ENCODE assay signal across 19 mouse cellular contexts in the genomic region with DNA sequence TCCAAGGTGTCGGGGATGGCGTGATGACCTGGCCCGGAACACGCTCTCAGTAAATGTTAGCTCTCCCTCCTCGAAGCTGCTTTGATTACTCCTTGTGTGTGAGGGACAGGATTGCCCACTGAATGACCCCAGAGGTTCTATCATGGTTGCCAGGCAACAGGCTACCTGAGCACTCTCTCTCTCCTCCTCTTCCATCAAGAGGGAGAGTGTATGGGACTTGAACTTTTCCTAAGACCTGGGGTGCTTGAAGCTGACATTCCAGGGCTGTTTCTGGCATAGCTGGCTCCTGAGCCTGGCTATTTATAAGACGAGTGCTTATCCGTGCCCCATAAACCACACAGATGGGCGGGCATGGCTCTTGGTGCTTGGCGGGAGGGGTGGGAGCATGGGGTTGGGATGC. TPM values are rescaled to one million over a fixed set of nuclear protein-coding genes. Genes with fewer than 3 reads are reported as not detected.
A peak's percentile ranks its signal among the peaks of the same experiment; 100 is the strongest.
DNase-seq lines count a peak whose midpoint lies in the region; ATAC-seq and TF ChIP-seq lines count a peak whose summit lies in the region.
"Had no signal": no experiment of that assay in that cellular context is flagged by ENCODE, and none has a peak within 500 bp of the region (broad histone marks: within the 10 kb centered on the region; RNA-seq: fewer than 3 reads in every experiment).

No protein-coding gene starts in this region.

- no peak overlapping the region for H3K9ac ChIP-seq in lung, embryonic 15.5 days
- H3K9ac ChIP-seq in lung, postnatal 0 days (replicated peaks; ENCODE audit: low read depth): no peak overlapping the region
- H3K9ac ChIP-seq: embryonic facial prominence, embryonic 12.5 days; forebrain, embryonic 13.5 days; forebrain, embryonic 15.5 days; forebrain, postnatal 0 days had no signal

- no peak for DNase-seq in lung, postnatal 36 days
- DNase-seq in lung, postnatal 0 days (ENCODE audit: low spot score): peak; percentile 12
- DNase-seq in lung, postnatal 4 days: no peak
- no peak for DNase-seq in yolk sac, embryonic 10.5 days (ENCODE audit: low spot score)
- DNase-seq: adrenal gland, adult 2 months; adrenal gland, postnatal 10 days; adrenal gland, postnatal 25 days; cerebellum, adult 11-12 months; cerebellum, adult 2 months; cerebellum, adult 9-10 months; cerebellum, postnatal 10 days; cerebellum, postnatal 25 days; forebrain, postnatal 0 days had no signal

- no peaks in the 10 kb centered on the region for H3K36me3 ChIP-seq in lung, embryonic 15.5 days
- H3K36me3 ChIP-seq in lung, postnatal 0 days (ENCODE audit: insufficient read depth, low read length): no peaks in the 10 kb centered on the region
- H3K36me3 ChIP-seq: embryonic facial prominence, embryonic 10.5 days; embryonic facial prominence, embryonic 12.5 days; forebrain, embryonic 15.5 days had no signal

- no peak overlapping the region for H3K4me3 ChIP-seq in lung, embryonic 15.5 days
- no peak overlapping the region for H3K4me3 ChIP-seq in lung, postnatal 0 days (ENCODE audit: low read depth, low read length)
- H3K4me3 ChIP-seq: embryonic facial prominence, embryonic 10.5 days; embryonic facial prominence, embryonic 12.5 days; forebrain, embryonic 13.5 days; forebrain, embryonic 15.5 days had no signal

- H3K27ac ChIP-seq in lung, embryonic 15.5 days: peak overlapping the region; percentile 44; the same call in 1 of the 2 replicates
- no peak overlapping the region for H3K27ac ChIP-seq in lung, postnatal 0 days (ENCODE audit: low read length)
- H3K27ac ChIP-seq: embryonic facial prominence, embryonic 10.5 days; embryonic facial prominence, embryonic 12.5 days; forebrain, embryonic 13.5 days; forebrain, embryonic 15.5 days had no signal

- peaks cover 4% of the 10 kb centered on the region; the same call in 1 of the 2 replicates for H3K4me1 ChIP-seq in lung, embryonic 15.5 days
- no peaks in the 10 kb centered on the region for H3K4me1 ChIP-seq in lung, postnatal 0 days (ENCODE audit: insufficient read depth, low read depth, low read length)
- H3K4me1 ChIP-seq: embryonic facial prominence, embryonic 12.5 days; forebrain, embryonic 13.5 days; forebrain, embryonic 15.5 days had no signal

- peak; percentile 59; the same call in 1 of the 2 replicates for ATAC-seq in lung, embryonic 15.5 days (ENCODE audit: borderline replicate concordance, extremely low read depth, low FRiP score, low TSS enrichment)
- ATAC-seq in lung, postnatal 0 days: peak; percentile 48; the same call in 1 of the 2 replicates
- ATAC-seq: forebrain, embryonic 13.5 days; forebrain, embryonic 15.5 days; forebrain, postnatal 0 days had no signal

- 0 out of 2 replicates have a peak overlapping the region, but pooled peaks have one; percentile 16 for H3K4me2 ChIP-seq in lung, embryonic 15.5 days
- H3K4me2 ChIP-seq in lung, postnatal 0 days (replicated peaks; ENCODE audit: low read depth, low read length): no peak overlapping the region
- H3K4me2 ChIP-seq: embryonic facial prominence, embryonic 12.5 days; forebrain, embryonic 13.5 days; forebrain, embryonic 15.5 days had no signal

- no peaks in the 10 kb centered on the region for H3K9me3 ChIP-seq in lung, embryonic 15.5 days
- H3K9me3 ChIP-seq in lung, postnatal 0 days (ENCODE audit: low read length): no peaks in the 10 kb centered on the region
- H3K9me3 ChIP-seq: embryonic facial prominence, embryonic 10.5 days; embryonic facial prominence, embryonic 12.5 days; forebrain, embryonic 13.5 days had no signal

- 37% methylated on average over 9 of the region's 9 CpGs for WGBS in lung, embryonic 15.5 days
- WGBS in lung, postnatal 0 days: 49% methylated on average over 9 of the region's 9 CpGs

- TF ChIP-seq CTCF in lung, postnatal 0 days (IDR thresholded peaks at IDR 0.05): no peak

- no peaks in the 10 kb centered on the region for H3K27me3 ChIP-seq in lung, embryonic 15.5 days
- no peaks in the 10 kb centered on the region for H3K27me3 ChIP-seq in lung, postnatal 0 days (replicated peaks; ENCODE audit: insufficient read depth, low read length)
- H3K27me3 ChIP-seq: embryonic facial prominence, embryonic 12.5 days; forebrain, embryonic 13.5 days; forebrain, embryonic 15.5 days had no signal

- TF ChIP-seq EP300 in lung, postnatal 0 days (IDR thresholded peaks at IDR 0.05): no peak

RNA-seq across cellular contexts. Expression of a gene that starts 30.0 kb away (rescaled TPM):
- polyA plus RNA-seq in lung, embryonic 15.5 days (2015; fragmentation: Nextera tagmentation; extraction: Ambion mirVana): 0.04 and 0.09 TPM in 2 replicates
- 0.02 TPM in 2 replicates for polyA plus RNA-seq in lung, postnatal 0 days (2015; fragmentation: Nextera tagmentation; extraction: Ambion mirVana)
- polyA plus RNA-seq: adrenal gland, adult 2 months; cerebellum, adult 2 months; forebrain, embryonic 11.5 days; forebrain, embryonic 13.5 days had no signal
